Mouse (Mus musculus) liver, embryonic 14.5 days (tissue): ENCODE measurements around the gene Rdh8.

ENCODE experiments used
- CTCF ChIP-seq: IDR thresholded peaks from 2 replicates; pipeline ENCODE4 v1.5.1; 2016; ENCODE audit warnings: antibody characterized with exemption, low read depth, control low read depth
- EP300 ChIP-seq: IDR thresholded peaks from 2 replicates; pipeline ENCODE4 v1.6.1; 2016; ENCODE audit warnings: antibody characterized with exemption, low read depth

DNA sequence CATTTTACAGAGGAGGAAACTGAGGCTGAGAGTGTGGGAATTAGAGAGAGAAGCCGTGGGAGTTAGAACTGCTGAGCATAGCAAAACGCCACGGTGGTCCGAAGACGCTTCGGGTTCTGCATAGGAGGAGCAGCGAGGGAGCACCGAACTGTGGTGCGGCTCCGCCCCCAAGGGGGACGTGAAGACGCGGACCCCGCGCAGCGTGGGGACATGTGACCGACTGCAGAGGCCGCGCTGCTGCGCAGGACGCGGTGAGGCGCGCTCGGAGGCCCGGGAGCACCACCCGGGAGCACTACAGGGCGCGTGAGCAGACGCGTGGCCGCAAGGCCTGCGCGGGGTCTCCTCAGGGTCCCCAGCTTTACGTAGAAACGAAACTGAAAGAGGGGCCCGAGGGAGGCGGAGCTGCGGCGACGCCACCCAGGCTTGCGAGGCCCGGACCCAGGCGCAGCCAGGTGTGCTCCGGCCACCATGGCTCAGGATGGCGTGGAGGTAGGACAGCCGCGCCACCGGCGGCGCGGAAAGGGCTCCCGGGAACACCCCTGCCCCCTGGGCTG, 50.2 kb downstream of the Rdh8 start, which contains the start of gene A230050P20Rik:
- TF ChIP-seq CTCF (no peak), EP300 (no peak)
